Mouse (Mus musculus) CH12.LX (cell line): ENCODE data around the gene Nek4. TPM values are rescaled to one million over a fixed set of nuclear protein-coding genes. Genes with fewer than 3 reads are reported as not detected.

Experiments used
- DNase-seq: peaks from one replicate; pipeline ENCODE4 v3.0.0-alpha.2; 2013; ENCODE audit errors: extremely low read depth
- H3K27ac ChIP-seq: 2 replicates; pipeline ENCODE4 v1.5.1; 2012; ENCODE audit warnings: low read depth, mild to moderate bottlenecking, control low read depth, moderate library complexity; ENCODE audit not compliant: insufficient read depth
- H3K27me3 ChIP-seq: replicated peaks from 2 replicates; pipeline ENCODE3; 2012; ENCODE audit warnings: inconsistent platforms
- H3K36me3 ChIP-seq, 2 experiments: replicated peaks in 1 of 2; 2 replicates each; pipeline versions ENCODE3 to v1.6.1; 2012; ENCODE audit warnings: inconsistent platforms in 1 of 2, low read length in 1 of 2, mild to moderate bottlenecking in 1 of 2, mixed read lengths in 1 of 2, moderate library complexity in 1 of 2; ENCODE audit not compliant: control insufficient read depth in 1 of 2, insufficient read depth in 1 of 2
- H3K4me1 ChIP-seq, 2 experiments: 2 replicates each; pipeline ENCODE4 v1.6.1; 2012; ENCODE audit warnings: inconsistent platforms in 1 of 2, moderate library complexity in 1 of 2; ENCODE audit not compliant: insufficient read depth in 2 of 2, control insufficient read depth in 1 of 2
- H3K4me2 ChIP-seq: 2 replicates; pipeline ENCODE4 v1.6.1; 2012; ENCODE audit warnings: low read depth, mild to moderate bottlenecking, control low read depth; ENCODE audit not compliant: poor library complexity, insufficient read depth, severe bottlenecking
- H3K4me3 ChIP-seq, 3 experiments: fragments of 150-350 bp in 1 of 3; sonication (generic) in 1 of 3; replicated peaks in 1 of 3; 2 replicates each; pipeline versions ENCODE3 to v1.5.1; 2011 to 2012; ENCODE audit warnings: low read depth in 2 of 3, low read length in 2 of 3, mild to moderate bottlenecking in 2 of 3, moderate library complexity in 2 of 3, control low read depth in 1 of 3, improper control_type of control experiment in 1 of 3, inconsistent platforms in 1 of 3, mixed read lengths in 1 of 3; ENCODE audit not compliant: poor library complexity in 1 of 3
- H3K79me2 ChIP-seq: replicated peaks from 2 replicates; pipeline ENCODE4 v1.6.1; 2012; ENCODE audit warnings: mild to moderate bottlenecking, moderate library complexity; ENCODE audit not compliant: control insufficient read depth, poor library complexity, insufficient read depth, severe bottlenecking; ENCODE audit errors: extremely low read depth
- H3K9ac ChIP-seq: 2 replicates; pipeline ENCODE4 v1.6.1; 2012; ENCODE audit warnings: low read depth, mild to moderate bottlenecking, control low read depth, moderate library complexity; ENCODE audit not compliant: insufficient read depth
- H3K9me3 ChIP-seq: replicated peaks from 2 replicates; pipeline ENCODE3; 2012; ENCODE audit warnings: low read length, inconsistent platforms, mixed read lengths
- E2F4 ChIP-seq: IDR thresholded peaks from 2 replicates; pipeline ENCODE4 v1.6.1; 2011; ENCODE audit warnings: low read depth, low read length, improper control_type of control experiment; ENCODE audit not compliant: insufficient replicate concordance
- ELF1 ChIP-seq: IDR thresholded peaks from 2 replicates; pipeline ENCODE4 v1.6.1; 2014; ENCODE audit warnings: low read depth, mild to moderate bottlenecking, inconsistent platforms, low read length, improper control_type of control experiment
- EP300 ChIP-seq: IDR thresholded peaks from 2 replicates; pipeline ENCODE4 v1.6.1; 2011; ENCODE audit warnings: low read length, improper control_type of control experiment
- JUN ChIP-seq: IDR thresholded peaks from 2 replicates; pipeline ENCODE4 v1.6.1; 2011; ENCODE audit warnings: low read depth, mild to moderate bottlenecking, low read length, improper control_type of control experiment, moderate library complexity; ENCODE audit not compliant: insufficient read depth
- MAX ChIP-seq: IDR thresholded peaks from 2 replicates; pipeline ENCODE4 v1.6.1; 2011; ENCODE audit warnings: low read length, improper control_type of control experiment
- MAZ ChIP-seq: IDR thresholded peaks from 2 replicates; pipeline ENCODE4 v1.6.1; 2012; ENCODE audit warnings: low read depth, mild to moderate bottlenecking, inconsistent platforms, low read length, improper control_type of control experiment, moderate library complexity
- MYC ChIP-seq: IDR thresholded peaks from 2 replicates; pipeline ENCODE4 v1.6.1; 2011; ENCODE audit warnings: low read depth, mild to moderate bottlenecking, improper control_type of control experiment, low read length
- RCOR1 ChIP-seq: conservative IDR thresholded peaks from 2 replicates; pipeline ENCODE4 v1.6.1; 2012; ENCODE audit warnings: low read depth, mild to moderate bottlenecking, inconsistent platforms, low read length, improper control_type of control experiment
- SIN3A ChIP-seq: IDR thresholded peaks from 2 replicates; pipeline ENCODE4 v1.6.1; 2012; ENCODE audit warnings: low read length, improper control_type of control experiment, inconsistent platforms
- TCF12 ChIP-seq: IDR thresholded peaks from 2 replicates; pipeline ENCODE4 v1.6.1; 2014; ENCODE audit warnings: low read depth, mild to moderate bottlenecking, inconsistent platforms, low read length, improper control_type of control experiment
- USF2 ChIP-seq: conservative IDR thresholded peaks from 2 replicates; pipeline ENCODE4 v1.6.1; 2011; ENCODE audit warnings: low read depth, low read length, improper control_type of control experiment
- ZNF384 ChIP-seq: IDR thresholded peaks from 2 replicates; pipeline ENCODE4 v1.6.1; 2012; ENCODE audit warnings: low read depth, low read length, improper control_type of control experiment, inconsistent platforms
- dilution Hi-C: fragments of 300-500 bp; cut with MboI; formaldehyde crosslinking; loops from 2 replicates; pipeline ENCODE4 v1.14.3; 2020; ENCODE audit warnings: low sequenced_read_pairs; ENCODE audit not compliant: extremely low pct_unique_long_range_greater_than_20kb, extremely low pct_ligation_motif_present
- in situ Hi-C: fragments of 300-500 bp; cut with MboI; formaldehyde crosslinking; loops from 3 replicates; pipeline ENCODE4 v1.14.3; 2019; ENCODE audit warnings: low sequenced_read_pairs, low pct_ligation_motif_present, low pct_unique_long_range_greater_than_20kb, mixed read lengths
- polyA plus RNA-seq: library from polyadenylated mRNA; unstranded; fragments of >175 nt; gene quantifications from 2 replicates; pipeline ENCODE4 v1.2.1, GENCODE M21; 2012; ENCODE audit warnings: low read depth; ENCODE audit not compliant: insufficient read length
- total RNA-seq, 2 experiments: library from RNA; depleted of rRNA; stranded (reverse); fragments of 300-350 nt in 1 of 2; fragments of >200 nt in 1 of 2; gene quantifications; 2 replicates each; pipeline ENCODE4 v1.2.3; 2012 to 2014

Nek4 gene
- total and polyA plus RNA-seq, 3 experiments, result 17.1 to 18.3 (median 17.4) TPM

DNA sequence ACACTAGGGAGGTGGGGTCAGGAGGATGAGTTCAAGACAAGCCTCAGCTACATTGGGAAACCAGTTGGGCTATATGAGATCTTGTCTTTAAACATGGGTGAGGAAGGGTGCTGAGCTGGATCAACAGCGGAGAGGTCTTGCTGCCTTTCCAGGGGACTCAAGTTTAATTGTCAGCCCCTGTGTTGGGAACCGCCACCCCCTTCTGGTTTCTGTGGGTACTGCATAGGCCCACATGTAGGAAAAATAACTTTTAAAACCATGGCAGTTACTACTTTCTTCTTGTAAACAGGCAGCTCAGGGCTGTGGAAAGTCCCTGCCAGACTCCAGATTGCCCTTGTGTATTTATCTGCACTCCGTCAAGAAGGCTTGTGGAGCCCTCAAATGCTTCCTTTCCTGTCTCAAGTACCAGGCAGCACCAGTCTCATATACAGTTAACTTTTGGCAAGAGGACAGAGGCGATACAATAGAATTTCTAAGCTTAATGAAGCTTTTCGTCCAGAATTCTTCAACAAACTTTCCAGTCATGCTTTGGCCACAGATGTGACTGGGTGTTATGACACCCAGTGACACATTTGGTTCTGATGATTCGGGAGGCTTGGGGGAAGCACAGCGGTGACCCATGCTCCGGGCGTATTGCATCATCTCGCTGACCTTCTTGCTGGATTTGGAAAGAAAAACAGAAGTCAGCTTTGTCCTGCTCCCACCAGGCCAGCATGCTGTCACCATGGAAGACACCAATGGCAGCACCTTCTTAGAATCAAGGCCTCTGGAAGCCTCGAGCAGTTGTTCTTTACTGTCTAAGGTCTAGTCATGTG, 7.1 kb upstream of the Nek4 start (continued):
- TF ChIP-seq E2F4, result no peak
- TF ChIP-seq EP300, result peak; percentile 20; the same call in 1 of the 2 replicates
- TF ChIP-seq MYC, result peak; percentile 36; the same call in 1 of the 2 replicates
- peak; percentile 4 for TF ChIP-seq ELF1
- TF ChIP-seq TCF12, result 0 out of 2 replicates have a peak, but pooled peaks have one; percentile 26
- TF ChIP-seq RCOR1, result no peak
- TF ChIP-seq MAX, result no peak; the same call in 1 of the 2 replicates
- no peak for TF ChIP-seq USF2
- TF ChIP-seq MAZ, result no peak

- Histone ChIP-seq H3K27me3 (peaks cover 2% of the 10 kb centered on the region), H3K9ac (peak overlapping the region; percentile 94), H3K4me3 (peak overlapping the region; percentile 5 to 47 (median 36)), H3K4me2 (peak overlapping the region; percentile 73), H3K9me3 (no peaks in the 10 kb centered on the region), H3K4me1 (peaks cover 29 to 38% of the 10 kb centered on the region in 2 experiments), H3K27ac (peak overlapping the region; percentile 96), H3K36me3 (peaks cover 0 to 4% of the 10 kb centered on the region in 2 experiments), H3K79me2 (no peaks in the 10 kb centered on the region)
- DNase-seq, result no peak
- in situ Hi-C loops, result no loop called here
- dilution Hi-C loops, result no loop called here
- no peak for TF ChIP-seq SIN3A
Observed at GRCm38 (mm10) chr14:30944745-30945144, 6.4 kb upstream of the Nek4 start.

- no peak for DNase-seq
- Histone ChIP-seq H3K4me3 (no peak overlapping the region), H3K27me3 (no peaks in the 10 kb centered on the region), H3K9me3 (no peaks in the 10 kb centered on the region), H3K27ac (no peak overlapping the region), H3K9ac (no peak overlapping the region)
- dilution Hi-C loops, result no loop called here
- no peak for TF ChIP-seq JUN
- peak; percentile 41 for TF ChIP-seq ZNF384
- TF ChIP-seq, all 38 proteins: peak for 1
- H3K79me2 ChIP-seq, result no peaks in the 10 kb centered on the region; the same call in 1 of the 2 replicates
- H3K4me1 ChIP-seq, result peaks cover 11 to 32% of the 10 kb centered on the region in 2 experiments; a peak in 3 of 4 replicates
- peaks cover 8 to 14% of the 10 kb centered on the region in 2 experiments for H3K36me3 ChIP-seq
- no peak overlapping the region for H3K4me2 ChIP-seq
- in situ Hi-C loops, result no loop called here
Observed at GRCm38 (mm10) chr14:30949986-30950385, 1.2 kb upstream of the Nek4 start.
